Mouse (Mus musculus): ENCODE measurements around the gene Fam221b.

The Fam221b gene

GRCm38 (mm10) chr4:43657146-43657545 is 11.8 kb downstream of the Fam221b start:
- no peak for DNase-seq (ENCODE audit: low read depth, low spot score)

- peak; percentile 98 for DNase-seq (ENCODE audit: low read depth, low spot score)
Measured at GRCm38 (mm10) chr4:43656339-43657109, 12.4 kb downstream of the Fam221b start, which contains the start of gene Hint2. Gene Hint2 (minus strand): TSS chr4:43656466.

DNA sequence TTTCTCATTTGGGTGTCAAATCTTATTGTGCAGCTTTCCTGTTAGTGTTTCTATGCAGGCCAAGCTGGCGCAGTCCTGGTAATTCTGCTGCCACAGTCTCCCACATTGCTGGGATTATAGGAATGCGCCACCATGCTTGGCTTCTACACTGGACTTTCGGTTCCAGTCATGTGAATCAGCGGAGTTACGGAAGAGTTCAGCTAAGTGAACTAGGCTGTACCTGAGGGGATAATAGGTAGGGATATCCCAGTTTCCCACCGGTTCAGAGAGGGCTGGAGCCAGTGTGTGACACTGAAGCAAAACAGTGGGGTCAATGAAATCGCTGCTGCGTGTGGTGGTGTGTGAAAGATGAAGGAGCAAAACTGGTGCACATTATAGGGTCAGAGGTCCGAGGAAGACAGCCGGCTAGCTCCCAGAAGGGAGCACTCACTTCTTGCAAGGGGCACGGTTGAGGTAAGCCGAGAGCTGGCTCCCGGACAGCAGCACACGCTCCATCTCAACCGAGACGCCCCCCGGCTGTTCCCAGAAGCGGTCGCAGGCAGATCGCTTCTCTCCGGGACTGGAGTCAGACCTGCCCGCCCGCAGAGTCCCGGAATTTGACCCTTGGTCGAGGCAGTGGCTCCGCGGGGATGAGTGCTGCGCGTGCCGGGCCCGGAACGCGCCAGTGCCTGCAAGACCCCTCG is 13.1 kb downstream of the Fam221b start:
- no peak for DNase-seq (ENCODE audit: low read depth, low spot score)

DNA sequence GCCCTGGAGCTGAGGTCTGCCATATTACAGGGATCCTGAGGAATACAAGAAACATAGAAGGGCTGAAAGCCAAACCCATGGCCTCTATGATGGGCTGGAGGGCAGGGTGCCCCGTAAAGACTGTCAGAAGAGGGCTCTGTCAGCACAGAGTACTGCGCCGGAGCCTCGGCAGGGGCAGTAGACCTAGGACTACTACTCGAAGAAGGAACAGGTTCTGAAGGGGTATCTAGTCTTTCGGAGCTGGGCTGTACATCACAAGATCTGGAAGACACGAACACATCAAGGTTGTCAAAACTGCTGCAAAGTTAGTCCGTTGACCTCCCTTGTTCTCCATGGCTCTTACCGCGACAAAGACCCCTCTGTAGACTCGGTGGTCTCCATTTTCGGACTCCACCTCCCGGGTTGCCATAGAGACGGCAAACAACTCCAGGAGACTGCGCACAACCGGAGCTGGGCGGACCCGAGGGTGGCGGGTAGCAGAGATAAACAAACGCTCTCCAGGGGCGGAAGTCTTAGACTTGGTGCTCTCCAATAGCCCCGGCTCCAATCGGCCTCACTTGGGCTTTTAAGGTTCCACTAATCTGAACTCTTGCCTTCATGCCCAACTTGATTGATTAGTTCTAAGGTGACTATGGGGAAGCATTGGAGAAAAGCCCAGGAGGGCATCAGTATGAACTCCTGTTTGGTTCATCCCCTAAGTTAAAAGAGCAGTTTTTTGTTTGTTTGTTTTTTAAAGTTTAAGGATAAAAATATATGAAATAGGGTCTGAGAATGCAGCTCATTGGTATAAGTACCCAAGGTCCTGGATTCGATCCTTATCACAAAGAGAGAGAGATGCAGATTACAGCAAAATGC is 15.6 kb downstream of the Fam221b start, which contains the start of gene Spag8:
Gene Spag8 (minus strand): TSS at position 434 of the 855 bp plus-strand sequence.
- DNase-seq (ENCODE audit: low read depth, low spot score), result peak; percentile 57

DNA sequence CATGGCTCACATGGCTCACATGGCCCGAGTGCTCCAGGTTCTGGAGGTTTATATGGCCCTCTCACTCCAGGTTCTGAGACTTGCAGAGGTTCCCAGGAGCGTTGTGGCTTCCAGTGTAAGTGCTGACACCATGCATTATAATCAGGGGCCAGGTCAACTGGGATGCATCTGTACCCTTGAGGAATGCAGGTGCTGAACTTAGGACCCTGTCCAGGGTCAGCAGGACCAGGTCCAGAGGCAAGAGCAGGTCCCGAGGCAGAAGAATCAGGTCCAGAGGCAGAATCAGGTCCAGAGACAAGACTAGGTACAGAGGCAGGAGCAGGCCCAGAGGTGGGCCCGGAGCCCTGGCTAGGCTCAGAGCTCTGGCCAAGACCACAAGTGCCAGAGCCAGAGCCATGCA is 16.2 kb downstream of the Fam221b start:
- DNase-seq (ENCODE audit: low read depth, low spot score), result no peak

DNA sequence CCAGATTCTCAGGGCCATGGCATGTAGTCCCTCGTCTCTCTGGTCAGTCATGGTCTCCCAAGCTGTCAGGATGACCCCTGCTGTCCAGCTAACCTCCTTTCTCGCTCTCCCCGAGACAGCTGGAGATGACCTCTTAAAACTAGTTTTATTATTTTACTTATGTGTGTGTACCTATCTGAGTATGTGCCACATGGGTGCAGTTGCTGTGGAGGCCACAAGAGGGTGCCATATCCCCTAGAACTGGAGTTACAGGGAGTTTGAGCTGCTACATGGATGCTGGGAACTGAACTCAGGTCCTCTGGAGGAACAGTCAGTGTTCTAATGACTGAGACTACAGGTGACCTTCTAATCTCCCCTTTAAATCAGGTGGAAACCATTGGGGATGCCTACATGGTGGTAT is 19.2 kb downstream of the Fam221b start:
- no peak for DNase-seq (ENCODE audit: low read depth, low spot score)

DNA sequence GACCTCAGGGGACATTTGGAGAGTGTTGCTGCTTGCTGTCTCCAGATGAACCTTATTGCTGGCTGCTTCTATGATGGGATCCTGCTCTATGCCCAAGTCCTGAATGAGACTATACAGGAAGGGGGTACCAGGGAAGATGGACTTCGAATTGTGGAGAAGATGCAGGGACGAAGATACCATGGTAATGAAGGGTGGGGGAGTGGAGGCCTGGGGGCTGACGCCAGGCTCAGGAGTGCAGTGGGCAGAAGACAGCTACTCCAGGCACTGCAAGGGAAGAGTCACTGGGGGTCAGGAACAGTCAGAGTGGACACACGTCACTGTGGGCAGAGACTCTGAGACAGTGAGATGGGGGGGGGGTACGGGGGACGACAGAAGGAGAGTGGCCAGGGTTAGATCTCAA is 28.5 kb downstream of the Fam221b start:
- no peak for DNase-seq (ENCODE audit: low read depth, low spot score)

- DNase-seq (ENCODE audit: low read depth, low spot score), result no peak
Measured at GRCm38 (mm10) chr4:43640076-43640475, 28.9 kb downstream of the Fam221b start.

GRCm38 (mm10) chr4:43636751-43637150 is 32.2 kb downstream of the Fam221b start:
- no peak for DNase-seq (ENCODE audit: low read depth, low spot score)

DNA sequence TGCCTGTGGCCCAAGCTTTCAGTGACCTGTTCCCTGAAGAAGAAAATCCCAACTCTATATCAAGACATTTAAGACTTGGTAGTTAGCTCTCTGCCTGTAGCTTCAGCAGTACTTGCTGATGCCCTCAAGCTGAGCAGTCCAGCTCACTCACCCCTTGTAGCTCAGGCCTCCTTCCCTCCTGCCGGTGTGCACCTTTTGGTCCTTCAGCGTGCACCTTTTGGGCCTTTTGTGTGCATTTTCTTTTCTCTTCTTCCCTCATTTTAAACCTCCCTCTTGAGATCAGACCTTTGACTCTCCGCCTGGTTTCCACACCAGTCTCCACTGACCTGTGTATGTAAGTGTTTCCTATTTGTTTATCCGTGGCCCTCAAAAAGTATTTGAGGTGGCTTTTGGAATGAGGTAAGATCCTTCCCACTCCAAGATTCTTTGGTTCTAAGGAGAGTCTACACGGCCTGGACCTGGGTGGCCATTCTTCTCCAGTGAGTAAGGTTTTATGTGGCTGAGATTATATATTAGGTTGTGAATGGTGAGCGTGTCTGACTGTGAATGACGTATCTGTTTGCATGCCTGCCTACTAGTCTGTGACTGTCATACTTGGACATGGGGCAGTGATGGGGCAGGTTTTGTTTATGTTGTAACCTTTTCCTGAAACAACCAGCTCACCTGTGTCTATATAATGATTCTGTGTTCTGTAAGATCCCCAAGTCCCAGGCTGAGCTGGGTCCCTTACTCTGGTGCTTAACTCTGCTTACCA is 34.1 kb downstream of the Fam221b start:
- DNase-seq (ENCODE audit: low read depth, low spot score), result no peak

DNA sequence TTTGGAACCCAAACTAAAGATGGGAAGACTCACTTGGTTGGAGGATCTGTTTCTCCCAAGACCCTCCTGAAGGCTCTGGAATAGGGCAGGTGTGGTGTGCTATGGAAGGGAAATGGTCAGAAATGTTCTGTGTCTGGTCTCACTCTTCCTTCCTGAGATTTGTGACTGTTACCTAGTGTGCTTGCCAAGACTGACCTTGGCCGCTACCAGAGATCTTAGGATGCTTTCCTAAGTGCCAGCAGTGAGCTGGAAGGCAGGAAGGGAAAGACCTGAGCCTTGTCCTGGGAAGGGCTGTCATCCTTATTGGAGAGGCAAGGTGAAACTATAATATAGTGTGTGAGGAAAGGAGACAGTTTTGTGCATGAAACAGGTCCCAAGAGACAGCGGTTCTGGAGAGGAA is 35.2 kb downstream of the Fam221b start:
- no peak for DNase-seq (ENCODE audit: low read depth, low spot score)

GRCm38 (mm10) chr4:43633296-43633695 is 35.6 kb downstream of the Fam221b start:
- DNase-seq (ENCODE audit: low read depth, low spot score), result no peak

DNA sequence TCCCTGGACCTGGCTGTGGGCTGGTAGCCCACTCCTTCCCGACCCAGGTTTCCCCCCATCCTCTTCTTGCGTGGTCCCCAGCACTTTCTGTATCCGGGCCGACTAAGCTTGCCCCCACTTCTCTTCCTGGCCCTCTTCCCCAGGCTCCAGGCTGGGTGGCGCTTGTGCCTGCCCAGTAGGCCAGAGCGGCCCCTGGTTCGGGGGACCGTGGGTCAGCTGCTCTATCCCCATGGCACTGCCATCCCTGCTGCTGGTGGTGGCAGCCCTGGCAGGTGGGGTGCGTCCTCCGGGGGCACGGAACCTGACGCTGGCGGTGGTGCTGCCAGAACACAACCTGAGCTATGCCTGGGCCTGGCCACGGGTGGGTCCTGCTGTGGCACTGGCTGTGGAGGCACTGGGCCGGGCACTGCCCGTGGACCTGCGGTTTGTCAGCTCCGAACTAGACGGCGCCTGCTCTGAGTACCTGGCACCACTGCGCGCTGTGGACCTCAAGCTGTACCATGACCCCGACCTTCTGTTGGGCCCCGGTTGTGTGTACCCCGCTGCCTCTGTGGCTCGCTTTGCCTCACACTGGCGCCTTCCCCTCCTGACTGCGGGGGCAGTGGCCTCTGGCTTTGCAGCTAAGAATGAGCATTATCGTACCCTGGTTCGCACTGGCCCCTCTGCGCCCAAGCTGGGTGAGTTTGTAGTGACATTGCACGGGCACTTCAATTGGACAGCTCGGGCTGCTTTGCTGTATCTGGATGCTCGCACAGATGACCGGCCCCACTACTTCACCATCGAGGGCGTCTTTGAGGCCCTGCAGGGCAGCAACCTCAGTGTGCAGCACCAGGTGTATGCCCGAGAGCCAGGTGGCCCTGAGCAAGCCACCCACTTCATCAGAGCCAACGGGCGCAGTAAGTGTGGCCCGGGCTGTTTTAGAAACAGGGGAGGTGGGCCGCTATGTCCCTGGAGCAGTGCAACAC is 36.7 kb downstream of the Fam221b start:
- DNase-seq (ENCODE audit: low read depth, low spot score), result no peak

DNA sequence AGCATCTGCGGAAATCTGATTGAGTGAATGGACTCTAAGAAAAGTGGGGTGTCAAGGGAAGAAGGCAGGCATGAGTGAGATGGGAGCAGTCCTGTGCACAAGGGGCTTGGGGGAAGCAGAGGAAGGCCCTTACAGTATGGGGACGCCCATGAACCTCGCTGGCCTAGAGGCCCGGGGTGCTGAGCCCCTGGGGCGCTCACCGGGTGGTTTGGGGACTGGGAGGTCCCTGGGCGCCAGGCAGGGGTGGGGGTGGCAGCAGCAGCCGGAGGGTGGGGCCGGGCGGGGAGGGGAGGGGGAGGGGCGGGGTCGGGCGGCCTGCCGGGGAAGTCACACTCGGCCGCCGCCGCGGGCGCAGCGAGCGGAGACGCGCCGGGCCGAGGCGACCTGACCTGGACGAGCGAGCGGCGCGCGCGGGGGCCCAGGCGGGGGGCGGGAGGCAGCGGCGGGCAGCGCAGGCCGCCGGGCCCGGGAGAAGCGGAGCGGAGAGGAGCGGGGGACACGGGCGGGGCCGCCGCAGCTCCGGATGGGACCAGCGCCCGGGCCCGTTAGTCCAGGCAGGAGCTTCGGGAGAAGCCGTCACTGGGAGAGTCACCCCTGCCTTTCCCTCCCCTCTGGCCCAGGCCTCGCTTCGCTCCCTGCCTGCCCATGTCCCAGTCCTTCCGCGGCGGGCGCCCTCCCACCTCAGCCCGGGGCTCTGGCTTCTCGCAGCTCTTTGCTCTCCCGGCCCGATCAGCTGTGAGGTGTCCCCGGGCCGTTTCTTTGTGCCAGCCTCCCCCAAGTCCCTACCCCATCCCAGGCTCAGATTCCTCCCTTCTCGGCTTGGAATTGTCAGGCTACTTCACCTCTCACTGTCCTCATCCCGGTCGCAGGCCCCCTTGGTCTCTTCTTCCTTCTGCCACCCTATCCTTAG is 37.6 kb downstream of the Fam221b start, which contains the start of gene Npr2:
Gene Npr2 (plus strand): TSS at position 890 of the 910 bp plus-strand sequence.
- DNase-seq (ENCODE audit: low read depth, low spot score), result peak; percentile 13

DNA sequence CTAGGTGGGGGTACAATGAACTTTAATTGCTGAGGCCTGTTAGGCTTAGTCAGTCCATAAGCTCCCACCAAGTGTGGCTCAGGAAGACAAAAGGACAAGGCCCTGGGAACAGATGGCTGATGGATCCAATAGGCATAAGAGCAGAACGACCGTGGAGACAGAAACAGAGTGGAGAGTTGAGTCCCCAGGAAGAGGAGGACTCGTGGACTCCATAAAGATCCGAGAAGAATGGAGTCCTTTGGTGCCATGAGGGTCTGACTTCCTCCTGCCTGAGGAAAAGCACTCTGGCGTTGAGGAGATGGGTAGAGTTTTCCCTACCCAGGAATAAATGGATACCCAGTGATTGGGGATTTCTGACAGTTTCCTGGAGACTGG is 38.3 kb downstream of the Fam221b start:
- DNase-seq (ENCODE audit: low read depth, low spot score), result peak; percentile 10

GRCm38 (mm10) chr4:43630030-43630581 is 38.8 kb downstream of the Fam221b start:
- DNase-seq (ENCODE audit: low read depth, low spot score), result peak; percentile 88

DNA sequence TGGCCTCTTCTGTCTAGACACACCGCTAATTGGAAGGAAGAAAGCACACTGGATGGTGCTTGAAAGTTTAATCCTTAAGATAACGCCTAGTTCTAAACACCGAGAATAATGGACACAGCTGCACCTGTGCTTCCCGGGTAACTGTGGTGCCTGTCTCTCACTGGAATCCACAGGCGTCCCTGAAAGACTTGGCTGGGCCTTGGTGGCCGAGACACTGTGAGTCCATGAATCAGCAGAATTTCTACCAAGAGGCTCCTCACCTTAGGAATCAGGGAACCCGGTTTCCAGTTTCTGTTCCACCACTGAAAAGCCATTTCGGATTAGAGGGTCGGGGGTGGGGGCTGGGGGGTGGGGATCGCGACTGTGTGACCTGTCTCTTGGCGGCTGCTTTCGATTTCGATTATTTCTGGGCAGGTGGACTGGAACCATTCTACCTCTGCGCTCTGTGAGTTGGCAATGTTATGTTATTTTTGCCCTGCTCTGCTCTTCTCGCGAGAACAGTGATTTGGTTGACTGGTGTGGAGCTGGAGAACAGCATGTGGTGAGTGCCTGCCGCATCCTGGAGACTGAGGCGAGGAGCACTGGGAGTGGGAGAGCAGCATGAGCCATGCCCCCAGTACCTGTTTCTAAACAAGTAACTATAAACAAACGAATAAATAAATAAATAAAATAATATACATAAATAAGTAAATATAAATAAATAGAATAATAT is 39.7 kb downstream of the Fam221b start:
- no peak for DNase-seq (ENCODE audit: low read depth, low spot score)

DNA sequence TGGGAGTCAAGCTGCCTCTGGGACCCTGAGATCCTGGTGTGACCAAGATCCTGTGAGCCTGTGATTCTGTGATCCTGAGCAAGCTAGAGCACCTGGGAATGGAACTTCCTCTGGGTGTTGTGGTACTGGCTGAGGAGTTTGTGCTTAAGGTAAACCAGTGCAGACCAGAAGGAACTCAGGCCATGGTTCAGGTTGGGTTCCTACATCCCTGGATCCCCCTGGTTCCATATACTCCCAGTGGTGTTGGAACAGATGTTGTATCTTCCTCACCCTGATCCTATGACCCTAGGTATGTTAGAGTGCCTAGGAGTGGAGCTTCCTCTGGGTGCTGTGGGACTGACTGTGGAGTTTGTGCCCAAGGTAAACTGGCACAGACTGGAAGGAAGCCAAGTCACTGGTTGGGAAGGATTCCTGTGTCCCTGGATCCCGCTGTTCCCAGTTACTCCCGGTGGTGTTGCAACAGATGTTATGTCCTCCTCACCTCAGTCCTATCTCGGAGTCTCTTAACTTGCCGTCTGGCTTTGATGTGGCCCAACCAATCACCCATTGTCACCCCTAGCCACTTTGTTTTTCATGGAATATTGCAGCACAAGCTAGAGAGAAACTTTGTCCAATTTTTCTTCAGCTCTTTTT is 48.7 kb downstream of the Fam221b start:
- no peak for DNase-seq (ENCODE audit: low read depth, low spot score)
